Mouse (Mus musculus) adrenal gland, adult 8-10 months (tissue): ENCODE results near the gene Eif2d. TPM values are rescaled to one million over a fixed set of nuclear protein-coding genes. Genes with fewer than 3 reads are reported as not detected.
A peak's percentile ranks its signal among the peaks of the same experiment; 100 is the strongest.

Experiments used
- DNase-seq: peaks from one replicate; pipeline ENCODE4 v3.0.0; 2022
- total RNA-seq, 4 experiments: library from RNA; stranded (reverse); gene quantifications; 2 replicates each; pipeline ENCODE4 v1.2.4; 2022

The Eif2d gene
- 10 to 100 TPM; 44.9 to 56.7 (median 50.0) TPM for total RNA-seq

GRCm38 (mm10) chr1:131153018-131153629, at the start of gene Eif2d:
TSS of gene Eif2d (plus strand) at chr1:131153181.
- peak; percentile 82 for DNase-seq

GRCm38 (mm10) chr1:131103776-131104424, 49.1 kb upstream of the Eif2d start:
- no peak for DNase-seq

GRCm38 (mm10) chr1:131107575-131108308, 45.2 kb upstream of the Eif2d start:
- no peak for DNase-seq

- no peak for DNase-seq
These were observed 42.4 kb upstream of the Eif2d start for GRCm38 (mm10) chr1:131110525-131111106.

DNA sequence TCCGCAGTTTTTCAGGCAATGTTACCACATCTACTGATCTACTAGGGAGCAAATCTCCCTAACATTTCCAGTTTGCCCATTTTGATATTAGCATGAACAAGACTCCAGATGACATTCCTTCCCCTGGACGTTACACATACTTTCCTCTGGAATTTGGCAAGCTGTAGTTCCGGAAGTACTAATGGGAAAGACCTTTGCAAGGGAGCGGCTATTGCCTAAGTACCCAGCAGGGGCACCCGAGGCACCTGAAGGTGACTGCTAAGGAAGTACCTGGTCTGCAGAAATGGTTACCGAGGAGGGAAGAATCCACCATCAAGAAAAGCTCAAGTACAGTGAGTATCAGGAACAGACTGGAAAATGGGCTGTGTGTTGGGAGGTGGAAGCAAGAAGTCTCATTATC, 40.4 kb upstream of the Eif2d start:
- no peak for DNase-seq

DNA sequence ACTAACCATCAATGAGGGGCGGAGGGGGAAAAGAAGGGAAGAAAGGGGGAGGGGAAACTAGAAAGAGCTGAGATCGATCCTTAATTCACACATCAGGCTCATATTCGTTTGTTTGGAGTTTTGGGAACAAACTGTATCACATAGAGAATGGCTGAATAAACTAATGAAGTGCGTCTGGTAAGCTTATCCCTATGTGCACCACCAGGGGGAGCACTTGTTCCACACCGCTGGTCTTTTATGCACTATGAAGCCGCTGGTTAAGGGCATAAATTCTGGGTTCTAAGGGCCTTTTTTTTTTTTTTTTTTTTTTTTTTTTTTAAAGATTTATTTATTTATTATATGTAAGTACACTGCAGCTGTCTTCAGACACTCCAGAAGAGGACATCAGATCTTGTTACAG, 37.0 kb upstream of the Eif2d start:
- no peak for DNase-seq

GRCm38 (mm10) chr1:131116430-131117011, 36.5 kb upstream of the Eif2d start:
- no peak for DNase-seq

DNA sequence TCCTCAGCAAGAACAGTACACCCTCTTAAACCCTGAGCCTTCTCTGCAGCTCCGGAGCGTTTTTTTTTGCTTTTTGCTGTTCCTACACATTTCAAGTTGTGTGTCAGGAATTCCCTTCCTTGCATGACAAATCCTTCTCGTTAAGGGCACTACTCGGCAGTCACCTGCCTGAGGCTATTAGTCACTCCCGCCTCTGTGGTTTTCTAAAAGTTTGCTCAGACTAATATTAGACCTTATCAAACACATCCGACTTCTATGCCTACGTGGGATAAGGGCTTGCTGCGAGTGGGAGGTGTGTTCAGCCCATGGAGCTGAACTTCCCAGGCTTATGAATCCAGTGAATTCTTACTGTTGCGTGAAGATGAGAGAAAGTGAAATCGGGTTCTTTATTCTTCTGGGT, 34.5 kb upstream of the Eif2d start:
- DNase-seq = no peak

- DNase-seq = no peak
These were observed 34.0 kb upstream of the Eif2d start for GRCm38 (mm10) chr1:131119026-131119425.

- DNase-seq = no peak
These were observed 31.0 kb upstream of the Eif2d start for GRCm38 (mm10) chr1:131121987-131122386.

- DNase-seq = no peak
These were observed 29.3 kb upstream of the Eif2d start for GRCm38 (mm10) chr1:131123522-131124265.

- peak; percentile 80 for DNase-seq
These were observed 26.8 kb upstream of the Eif2d start for GRCm38 (mm10) chr1:131125987-131126744.

- no peak for DNase-seq
These were observed 18.8 kb upstream of the Eif2d start for GRCm38 (mm10) chr1:131134231-131134630.

DNA sequence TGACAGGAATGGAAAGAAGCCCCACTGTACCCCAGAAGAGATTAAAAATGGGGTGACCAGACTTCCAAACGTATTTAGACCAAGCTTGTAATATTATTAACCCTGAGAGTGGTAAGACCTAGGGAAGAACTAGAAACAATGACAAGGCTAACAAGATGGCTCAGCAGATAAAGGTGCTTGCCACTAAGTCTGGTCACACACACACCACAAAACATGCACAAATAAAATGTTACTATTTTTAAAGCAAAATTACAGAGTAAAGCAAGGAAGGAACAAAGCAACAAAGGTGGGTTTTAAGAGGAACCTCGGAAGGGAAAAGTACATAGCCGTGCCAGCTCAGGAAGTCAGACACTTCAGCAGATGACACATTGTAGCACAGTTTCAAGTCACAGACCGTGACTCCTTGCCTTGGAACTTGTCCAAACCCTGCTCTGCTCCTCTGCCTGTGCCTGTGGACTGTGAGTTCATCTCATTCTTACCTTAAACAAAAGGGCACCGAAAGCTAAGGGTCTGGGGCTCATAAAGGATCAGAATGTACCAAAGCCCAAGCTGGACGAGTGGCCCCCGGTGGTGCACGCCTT, 17.9 kb upstream of the Eif2d start:
- DNase-seq = peak; percentile 69

DNA sequence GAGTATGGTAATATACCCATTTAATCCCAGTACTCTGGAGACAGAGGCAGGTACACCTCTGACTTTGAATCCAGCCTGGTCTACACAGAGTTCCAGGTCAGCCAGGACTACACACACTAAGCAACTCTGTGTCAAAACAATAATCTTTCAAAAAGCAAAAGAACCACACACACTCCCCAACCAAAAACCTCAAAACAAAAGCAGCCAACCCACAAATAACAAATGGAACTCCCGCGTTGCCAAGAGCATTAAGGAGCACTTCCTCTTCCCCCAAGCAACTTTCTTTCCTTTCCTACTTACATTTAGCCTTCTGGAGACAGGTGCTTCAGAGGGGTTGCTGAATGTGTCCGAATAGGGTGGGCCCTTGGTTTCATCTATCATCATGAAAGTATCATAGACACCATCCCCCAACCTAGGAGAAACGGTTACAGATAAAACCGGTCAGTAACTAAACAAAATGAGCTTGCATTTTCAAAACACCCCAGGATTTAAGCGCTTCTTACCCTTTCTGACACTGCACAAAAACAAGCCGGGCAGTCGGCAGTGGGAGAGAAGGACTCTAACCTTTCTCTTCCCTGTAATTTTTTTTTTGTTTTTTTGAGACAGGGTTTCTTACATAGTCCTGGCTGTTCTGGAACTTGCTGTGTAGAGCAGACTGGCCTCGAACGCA, 16.9 kb upstream of the Eif2d start:
- DNase-seq = no peak

DNA sequence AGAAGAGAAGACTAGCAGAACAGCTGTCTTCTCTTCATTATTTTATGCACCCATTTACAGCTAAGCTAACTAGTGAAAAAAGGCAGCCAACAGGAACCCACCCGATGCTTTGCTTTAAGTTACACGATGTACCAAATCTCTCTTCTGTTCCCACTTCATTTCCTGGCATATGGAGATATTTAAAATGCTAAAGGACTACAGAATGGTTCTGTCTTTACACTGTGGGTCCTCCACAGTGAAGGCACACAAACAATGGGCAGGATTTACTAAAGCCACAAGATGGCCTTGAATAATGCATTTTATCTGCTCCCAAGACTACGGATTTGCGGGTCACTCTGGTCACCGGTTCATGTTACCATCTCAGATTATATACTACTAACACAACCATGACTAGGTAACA, 15.9 kb upstream of the Eif2d start:
- no peak for DNase-seq

DNA sequence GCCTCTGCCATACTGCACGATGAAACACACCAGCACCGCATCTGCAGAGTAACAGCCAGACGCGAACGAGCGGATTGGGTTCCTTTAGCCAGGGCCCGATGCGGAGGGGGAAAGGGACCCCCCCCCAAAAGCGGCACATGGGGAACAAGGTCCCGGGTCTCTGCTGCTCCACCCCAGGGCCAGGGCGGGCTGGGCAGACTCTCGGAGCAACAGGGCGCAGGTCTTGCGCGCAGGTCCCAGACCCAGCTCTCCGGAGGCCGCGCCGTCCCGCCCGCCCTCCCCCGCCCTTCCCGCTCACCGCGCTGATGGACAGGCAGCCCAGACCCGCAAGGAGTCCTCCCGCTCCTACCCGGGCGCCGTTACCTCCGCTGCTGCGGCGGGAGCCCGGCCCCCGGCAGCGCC, 15.3 kb upstream of the Eif2d start:
- no peak for DNase-seq

DNA sequence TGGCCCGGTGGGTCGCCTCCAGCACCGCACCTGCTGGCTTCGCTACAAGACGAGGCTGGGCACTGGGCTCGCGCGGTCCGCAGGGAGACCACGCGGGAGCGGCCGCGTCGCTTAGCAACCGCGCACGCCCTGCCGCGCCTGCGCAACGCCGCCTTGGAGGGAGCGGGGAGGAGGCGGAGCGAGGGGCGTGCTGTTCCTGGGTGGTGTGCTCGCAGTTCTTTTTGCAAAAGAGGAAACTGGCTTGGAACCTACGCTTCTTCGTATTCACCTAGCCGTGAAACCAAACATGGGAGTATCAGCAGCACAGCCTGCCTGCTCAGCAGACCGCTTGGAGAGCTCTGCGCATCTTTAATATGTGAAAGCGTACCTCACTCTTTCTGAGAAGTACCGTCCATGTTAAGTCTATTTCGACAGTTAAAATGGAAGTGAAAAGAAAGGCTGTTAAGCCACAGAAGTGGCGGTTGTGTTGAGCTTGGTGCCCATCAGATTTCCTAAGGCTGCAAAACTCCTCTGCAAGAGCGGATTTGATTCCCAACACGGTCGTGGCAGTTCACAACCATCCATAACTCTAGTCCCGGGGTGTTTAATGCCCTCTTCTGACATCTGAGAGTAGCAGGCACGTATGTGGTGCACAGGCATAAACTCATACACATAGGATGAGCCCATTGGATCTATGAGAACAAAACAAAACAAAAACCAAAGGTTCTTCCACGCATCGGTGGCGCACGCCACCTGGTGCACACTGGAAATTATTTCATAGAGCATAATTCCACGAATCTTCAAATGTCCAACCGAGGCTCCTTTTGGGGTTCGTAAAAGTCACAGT, 14.6 kb upstream of the Eif2d start, which contains the start of gene Dyrk3:
Gene Dyrk3 (minus strand): TSS at position 150 of the 826 bp plus-strand sequence.
- DNase-seq = peak; percentile 89
